Mouse (Mus musculus) liver, embryonic 14.5 days (tissue): Measurements from ENCODE around the gene Tm6sf1. TPM values are rescaled to one million over a fixed set of nuclear protein-coding genes. Genes with fewer than 3 reads are reported as not detected.

Experiments used
- ATAC-seq: fragments of 200-750 bp; cut with Nextera tagmentation; 2 replicates; pipeline ENCODE4 v1.8.0; 2017; ENCODE audit warnings: moderate number of reproducible peaks, mild to moderate bottlenecking, moderate library complexity; ENCODE audit not compliant: insufficient read depth
- DNase-seq, 3 experiments: peaks; one replicate each; pipeline ENCODE4 v3.0.0-alpha.2; 2012 to 2013; ENCODE audit warnings: low read depth in 3 of 3, low spot score in 3 of 3
- H3K27ac ChIP-seq: fragments of 300-500 bp; sonication (generic); 2 replicates; pipeline ENCODE4 v1.5.1; 2014; ENCODE audit warnings: moderate library complexity, mild to moderate bottlenecking, control low read depth, inconsistent platforms
- H3K27me3 ChIP-seq: fragments of 300-500 bp; sonication (generic); 2 replicates; pipeline ENCODE4 v1.6.1; 2014; ENCODE audit warnings: mild to moderate bottlenecking, low read length, moderate library complexity; ENCODE audit not compliant: control insufficient read depth, insufficient read depth
- H3K36me3 ChIP-seq: fragments of 300-500 bp; sonication (generic); replicated peaks from 2 replicates; pipeline ENCODE4 v1.6.1; 2014; ENCODE audit warnings: low read depth; ENCODE audit not compliant: control insufficient read depth, insufficient read depth
- H3K4me1 ChIP-seq, 2 experiments: fragments of 200-500 bp in 1 of 2; fragments of 300-500 bp in 1 of 2; sonication (generic) in 1 of 2; replicated peaks; 2 replicates each; pipeline ENCODE4 v1.6.1; 2012 to 2014; ENCODE audit warnings: antibody characterized with exemption in 1 of 2, inconsistent platforms in 1 of 2, low read length in 1 of 2; ENCODE audit not compliant: control insufficient read depth in 2 of 2, insufficient read depth in 2 of 2
- H3K4me2 ChIP-seq: fragments of 300-500 bp; sonication (generic); 2 replicates; pipeline ENCODE4 v1.6.1; 2014; ENCODE audit warnings: low read depth, mild to moderate bottlenecking, control low read depth, moderate library complexity
- H3K4me3 ChIP-seq, 2 experiments: fragments of 200-500 bp in 1 of 2; fragments of 300-500 bp in 1 of 2; sonication (generic) in 1 of 2; 2 replicates each; pipeline ENCODE4 v1.5.1; 2012 to 2014; ENCODE audit warnings: low read depth in 2 of 2, low read length in 2 of 2, mild to moderate bottlenecking in 2 of 2, control low read depth in 1 of 2, inconsistent platforms in 1 of 2, moderate library complexity in 1 of 2; ENCODE audit not compliant: insufficient read depth in 1 of 2
- H3K9ac ChIP-seq: fragments of 300-500 bp; sonication (generic); replicated peaks from 2 replicates; pipeline ENCODE4 v1.6.1; 2014; ENCODE audit warnings: mild to moderate bottlenecking, control low read depth, moderate library complexity
- H3K9me3 ChIP-seq: fragments of 300-500 bp; sonication (generic); 2 replicates; pipeline ENCODE4 v1.6.1; 2016; ENCODE audit warnings: low read length, mixed read lengths; ENCODE audit not compliant: control insufficient read depth
- CTCF ChIP-seq: IDR thresholded peaks from 2 replicates; pipeline ENCODE4 v1.5.1; 2016; ENCODE audit warnings: antibody characterized with exemption, low read depth, control low read depth
- EP300 ChIP-seq: IDR thresholded peaks from 2 replicates; pipeline ENCODE4 v1.6.1; 2016; ENCODE audit warnings: antibody characterized with exemption, low read depth
- WGBS: fragments of 180-500 bp; shearing (Covaris S2); extraction: QIAGEN DNeasy Blood & Tissue Kit; methylation state at CpG from one replicate; pipeline ENCODE4 v1.1.7; 2014; ENCODE audit not compliant: insufficient replicate concordance; 5-methylcytosine and 5-hydroxymethylcytosine counted together
- polyA plus RNA-seq, 2 experiments: library from polyadenylated mRNA; depleted of rRNA in 1 of 2; stranded (reverse) in 1 of 2; unstranded in 1 of 2; fragments of >200 nt; fragmentation: Nextera tagmentation in 1 of 2; extraction: Ambion mirVana in 1 of 2; gene quantifications; 2 replicates each; pipeline versions ENCODE4 v1.2.1 to v1.2.3; 2012 to 2014

Gene Tm6sf1
- polyA plus RNA-seq, 2 experiments, result 7.9 to 9.4 TPM

- ATAC-seq (no peak), DNase-seq (no peak)
- H3K4me2 ChIP-seq, result no peak overlapping the region
- no peaks in the 10 kb centered on the region for H3K36me3 ChIP-seq
- no peak overlapping the region for H3K27ac ChIP-seq
- no peaks in the 10 kb centered on the region for H3K27me3 ChIP-seq
- no peak overlapping the region for H3K4me3 ChIP-seq
- TF ChIP-seq EP300 (no peak), CTCF (no peak)
- H3K9ac ChIP-seq, result no peak overlapping the region
- H3K9me3 ChIP-seq, result no peaks in the 10 kb centered on the region
- H3K4me1 ChIP-seq, result 0 out of 4 replicates have a peak, but pooled peaks cover 0 to 2% of the 10 kb centered on the region in 2 experiments
- 51% methylated on average over 6 of the region's 6 CpGs for WGBS
These were observed 19.1 kb upstream of the Tm6sf1 start for GRCm38 (mm10) chr7:81839746-81840145.

GRCm38 (mm10) chr7:81840661-81841181, 18.1 kb upstream of the Tm6sf1 start:
- no peak for DNase-seq
- Histone ChIP-seq H3K4me2 (no peak overlapping the region), H3K36me3 (no peaks in the 10 kb centered on the region), H3K4me3 (no peak overlapping the region), H3K27me3 (no peaks in the 10 kb centered on the region), H3K4me1 (0 out of 4 replicates have a peak, but pooled peaks cover 0 to 2% of the 10 kb centered on the region in 2 experiments), H3K27ac (no peak overlapping the region), H3K9ac (no peak overlapping the region), H3K9me3 (no peaks in the 10 kb centered on the region)
- 58% methylated on average over 7 of the region's 7 CpGs for WGBS
- TF ChIP-seq CTCF, result no peak
- no peak for TF ChIP-seq EP300
- ATAC-seq, result no peak

- ATAC-seq, result no peak
- no peak overlapping the region for H3K9ac ChIP-seq
- no peaks in the 10 kb centered on the region for H3K9me3 ChIP-seq
- WGBS, result 62% methylated on average over 6 of the region's 6 CpGs
- H3K36me3 ChIP-seq, result no peaks in the 10 kb centered on the region
- DNase-seq, result no peak
- no peak overlapping the region for H3K27ac ChIP-seq
- H3K4me3 ChIP-seq, result no peak overlapping the region
- TF ChIP-seq CTCF, result no peak
- no peak for TF ChIP-seq EP300
- peaks cover 0 to 5% of the 10 kb centered on the region in 2 experiments; a peak in 1 of 4 replicates for H3K4me1 ChIP-seq
- H3K4me2 ChIP-seq, result no peak overlapping the region
- H3K27me3 ChIP-seq, result no peaks in the 10 kb centered on the region
These were observed 17.4 kb upstream of the Tm6sf1 start for GRCm38 (mm10) chr7:81841439-81841838.

- DNase-seq (no peak), ATAC-seq (no peak)
- H3K9me3 ChIP-seq, result no peaks in the 10 kb centered on the region
- TF ChIP-seq EP300 (no peak), CTCF (no peak)
- peaks cover 0 to 5% of the 10 kb centered on the region in 2 experiments; a peak in 1 of 4 replicates for H3K4me1 ChIP-seq
- H3K27ac ChIP-seq, result no peak overlapping the region
- no peak overlapping the region for H3K9ac ChIP-seq
- no peak overlapping the region for H3K4me2 ChIP-seq
- no peak overlapping the region for H3K4me3 ChIP-seq
- 67% methylated on average over 7 of the region's 7 CpGs for WGBS
- no peaks in the 10 kb centered on the region for H3K36me3 ChIP-seq
- no peaks in the 10 kb centered on the region for H3K27me3 ChIP-seq
These were observed 16.7 kb upstream of the Tm6sf1 start for GRCm38 (mm10) chr7:81842141-81842540.

- Histone ChIP-seq H3K9me3 (no peaks in the 10 kb centered on the region), H3K9ac (no peak overlapping the region), H3K4me2 (no peak overlapping the region), H3K4me1 (peaks cover 0 to 5% of the 10 kb centered on the region in 2 experiments; a peak in 1 of 4 replicates), H3K36me3 (no peaks in the 10 kb centered on the region), H3K4me3 (no peak overlapping the region), H3K27ac (no peak overlapping the region), H3K27me3 (no peaks in the 10 kb centered on the region)
- no peak for DNase-seq
- WGBS, result 32% methylated on average over 1 of the region's 1 CpGs
- TF ChIP-seq EP300 (no peak), CTCF (no peak)
- ATAC-seq, result no peak
These were observed 15.8 kb upstream of the Tm6sf1 start for GRCm38 (mm10) chr7:81842998-81843397.
